Mouse (Mus musculus) fat pad, adult 2 months (tissue): ENCODE measurements around the gene Ambra1.
"Not testable (repeated sequence)": the region's sequence is repeated elsewhere in the genome, so short reads cannot be mapped to it uniquely, and the experiment has no call there.

Experiments
- DNase-seq: peaks from one replicate; pipeline ENCODE4 v3.0.0-alpha.2; 2011; ENCODE audit warnings: low read depth, low spot score; ENCODE audit errors: extremely low read depth

The Ambra1 gene

DNA sequence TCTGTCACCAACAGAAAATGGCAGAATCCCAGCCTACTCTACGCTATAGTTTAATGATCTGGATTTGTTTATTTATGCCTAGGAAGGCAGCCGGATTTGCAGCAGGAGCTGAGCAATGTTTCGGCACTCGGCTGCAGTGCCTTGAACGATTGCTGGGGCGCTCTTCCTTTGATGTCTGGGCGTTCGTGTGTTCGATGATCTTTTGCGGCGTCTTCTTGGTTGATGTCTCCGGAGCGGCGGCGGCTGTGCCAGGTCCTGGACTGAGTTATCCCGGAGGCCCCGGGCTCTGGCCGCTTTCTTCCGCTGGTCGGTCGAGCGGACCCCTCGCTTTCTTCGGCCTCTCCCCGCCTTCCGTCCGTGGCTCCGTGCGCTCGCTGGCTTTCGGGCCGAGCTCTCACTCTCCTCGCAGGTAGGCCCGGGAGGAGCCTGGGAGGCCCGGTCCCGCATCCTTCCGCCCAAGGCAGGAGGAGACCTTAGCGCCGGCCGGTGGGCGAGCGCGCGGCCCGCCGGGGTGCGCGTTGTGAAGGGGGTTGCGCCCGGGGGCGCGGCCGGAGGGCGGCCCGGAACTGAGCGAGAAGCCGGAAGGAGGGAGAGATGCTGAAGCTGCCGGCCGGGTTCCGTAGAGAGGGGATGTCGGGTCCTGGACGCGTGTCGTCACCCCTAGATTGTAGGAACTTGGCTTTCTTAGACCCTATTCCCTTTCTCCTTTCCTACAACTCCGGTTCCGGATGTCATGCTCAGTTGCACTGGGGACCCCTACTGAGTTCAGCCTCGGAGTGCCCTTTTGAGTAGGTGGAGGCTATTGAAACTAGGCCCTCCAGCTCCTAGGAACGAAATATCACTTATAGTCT lies at the start of gene Ambra1:
Gene Ambra1 (plus strand): TSS at position 164 of the 851 bp plus-strand sequence.
- no peak for DNase-seq

- DNase-seq, result no peak
Observed at GRCm38 (mm10) chr2:91682850-91683249, 47.1 kb upstream of the Ambra1 start.

GRCm38 (mm10) chr2:91683919-91684318 lies 46.0 kb upstream of the Ambra1 start:
- DNase-seq, result no peak

GRCm38 (mm10) chr2:91689452-91689851 lies 40.5 kb upstream of the Ambra1 start:
- no peak for DNase-seq

DNA sequence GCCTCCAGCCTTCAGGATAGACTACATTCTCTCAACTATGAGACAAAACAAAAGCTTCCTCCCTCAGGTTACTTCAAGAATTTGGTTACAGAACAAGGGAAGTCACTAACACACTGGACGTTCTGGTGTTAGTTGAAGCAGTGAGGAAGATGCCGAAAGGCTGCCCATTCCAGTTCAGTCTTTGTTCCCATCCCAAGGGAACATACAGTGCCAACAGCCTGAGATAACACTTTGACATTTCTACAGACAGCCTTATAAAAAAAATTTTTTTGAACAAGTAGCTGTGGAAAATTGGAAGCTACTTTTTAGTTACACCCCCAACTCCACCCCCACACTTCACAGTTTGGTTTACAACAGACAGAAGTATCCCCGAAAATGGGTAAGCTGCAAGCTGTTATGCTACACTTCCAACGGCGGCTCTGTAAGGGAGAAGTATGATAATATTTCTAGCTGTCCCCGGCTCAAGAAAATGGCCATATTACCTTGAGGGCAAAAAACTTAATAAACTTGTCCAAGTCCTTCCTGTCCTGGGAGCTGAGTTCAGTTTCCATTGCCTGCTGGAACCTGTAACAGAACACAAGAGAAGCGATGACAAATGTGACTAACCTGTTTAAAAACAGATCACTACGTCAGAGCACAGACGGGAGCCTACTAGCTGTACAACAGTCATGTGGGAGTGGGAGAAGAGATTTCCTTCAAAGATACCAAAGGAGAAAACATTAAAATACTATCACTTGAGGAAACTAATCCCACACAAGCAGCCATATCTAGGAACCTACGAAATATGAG lies 34.3 kb upstream of the Ambra1 start:
- no peak for DNase-seq

DNA sequence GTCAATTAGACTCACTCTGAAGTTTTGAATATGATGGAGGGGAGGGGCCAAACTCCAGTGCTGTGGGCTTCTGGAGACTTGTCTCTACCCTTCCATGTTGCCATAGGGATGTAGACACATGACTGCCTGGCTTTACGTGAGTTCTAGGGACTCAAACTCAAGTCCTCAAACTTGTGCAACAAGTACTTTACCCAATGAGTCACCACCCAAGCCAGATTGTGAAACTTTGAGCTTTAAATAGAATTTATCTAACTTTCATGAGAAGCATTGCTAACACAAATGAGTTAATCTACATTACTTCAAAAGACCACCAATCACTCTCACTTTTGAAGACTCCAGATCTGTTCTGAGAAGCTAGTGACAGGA lies 33.7 kb upstream of the Ambra1 start:
- no peak for DNase-seq

DNA sequence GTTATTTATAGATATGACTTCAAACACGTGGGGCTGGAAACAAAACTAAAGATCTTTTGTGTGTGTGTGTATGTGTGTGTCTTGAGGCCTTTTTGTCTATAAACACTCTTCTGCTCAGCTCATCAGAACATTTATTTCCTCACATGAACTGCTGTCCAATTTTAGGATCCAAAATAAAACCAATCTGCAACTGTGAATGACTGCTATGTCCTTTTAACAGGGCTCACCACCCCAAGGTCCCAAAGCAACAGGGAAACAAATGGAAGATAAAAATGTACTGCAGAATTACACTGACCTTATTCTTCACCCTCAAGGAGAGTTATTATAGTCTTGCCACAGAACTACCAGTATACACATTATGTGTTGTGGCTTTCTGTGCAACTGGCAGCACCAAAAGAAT lies 30.7 kb upstream of the Ambra1 start:
- DNase-seq, result no peak

- DNase-seq, result no peak
Observed at GRCm38 (mm10) chr2:91701366-91701765, 28.6 kb upstream of the Ambra1 start.

DNA sequence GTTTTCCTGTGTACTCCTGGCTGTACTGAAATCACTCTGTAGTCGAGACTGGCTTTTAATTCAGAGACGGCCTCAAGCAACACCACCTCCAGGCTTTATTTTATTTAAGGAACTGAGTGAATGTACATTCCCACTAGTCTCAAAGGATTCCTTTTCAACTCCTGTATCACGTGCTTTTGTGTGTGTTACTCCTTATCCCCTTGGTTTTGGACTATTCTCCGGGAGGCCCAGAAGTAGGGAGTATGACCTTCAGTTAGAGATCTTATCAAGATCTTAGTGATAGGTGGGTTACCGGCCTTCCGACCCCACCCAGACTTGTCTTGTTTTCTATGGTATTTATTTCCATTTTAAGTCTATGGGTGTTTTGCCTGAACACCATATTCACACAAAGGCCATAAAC lies 24.2 kb upstream of the Ambra1 start:
- DNase-seq, result no peak

DNA sequence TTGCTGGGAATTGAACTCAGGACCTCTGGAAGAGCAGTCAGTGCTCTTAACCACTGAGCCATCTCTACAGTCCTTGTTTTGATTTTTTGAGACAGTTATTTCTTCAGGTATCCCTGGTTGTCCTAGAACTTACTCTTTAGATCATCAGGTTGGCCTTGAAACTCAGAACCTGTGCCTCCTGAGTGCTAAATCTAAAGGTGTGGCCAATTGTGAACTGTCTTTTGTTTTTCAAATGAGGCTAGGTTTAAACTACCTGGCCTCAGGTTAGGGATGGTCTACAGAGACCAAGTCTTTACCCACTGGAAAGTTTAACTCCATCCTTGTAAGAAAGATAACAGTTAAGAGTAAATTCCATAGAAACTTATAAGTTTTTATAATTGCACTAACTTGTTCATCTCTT lies 23.5 kb upstream of the Ambra1 start:
- DNase-seq, result no peak

DNA sequence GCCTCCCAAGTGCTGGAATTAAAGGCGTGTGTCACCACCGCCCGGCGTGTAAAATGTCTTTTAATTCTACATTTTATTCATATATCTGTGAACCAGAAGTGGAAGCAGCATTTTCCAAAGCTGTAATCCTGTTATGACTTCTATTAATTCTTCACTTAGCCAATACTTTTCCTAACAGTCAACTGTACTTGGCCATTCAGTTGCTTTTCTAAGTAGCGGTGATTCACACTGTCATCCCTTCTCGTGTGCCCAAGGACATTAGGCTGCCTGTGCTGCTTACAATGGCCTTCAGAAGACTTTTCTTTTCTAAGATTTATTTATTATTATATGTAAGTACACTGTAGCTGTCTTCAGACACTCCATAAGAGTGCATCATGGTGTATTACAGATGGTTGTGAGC lies 21.6 kb upstream of the Ambra1 start:
- DNase-seq, result no peak

- no peak for DNase-seq
Observed at GRCm38 (mm10) chr2:91710272-91711234, 19.4 kb upstream of the Ambra1 start, which contains the start of the genes Atg13 and Harbi1. Gene Atg13 (minus strand): TSS chr2:91710576. Gene Harbi1 (plus strand): TSS chr2:91710852.

GRCm38 (mm10) chr2:91711256-91711925 lies 18.5 kb upstream of the Ambra1 start:
- DNase-seq, result no peak

- DNase-seq, result no peak
Observed at GRCm38 (mm10) chr2:91714921-91715320, 15.0 kb upstream of the Ambra1 start.

DNA sequence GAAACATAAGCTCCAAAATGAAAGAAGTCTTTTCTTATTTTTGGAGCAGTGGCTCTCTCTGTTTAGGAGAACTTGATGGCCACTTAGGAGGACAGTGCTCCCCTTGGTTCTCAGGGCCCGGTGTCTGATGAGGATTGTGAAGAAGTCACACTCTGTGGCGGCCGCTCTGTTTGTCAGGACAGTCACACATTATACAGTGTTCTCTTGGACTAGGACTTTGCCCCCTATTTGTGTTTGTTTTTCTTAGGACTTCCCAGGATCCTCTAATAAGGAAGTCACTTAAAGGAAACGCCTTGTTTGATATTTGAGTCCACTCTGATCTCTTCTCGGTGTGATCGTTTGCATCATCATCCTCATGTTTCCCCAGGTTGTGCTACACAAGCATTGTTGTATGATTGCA lies 11.7 kb upstream of the Ambra1 start:
- no peak for DNase-seq

DNA sequence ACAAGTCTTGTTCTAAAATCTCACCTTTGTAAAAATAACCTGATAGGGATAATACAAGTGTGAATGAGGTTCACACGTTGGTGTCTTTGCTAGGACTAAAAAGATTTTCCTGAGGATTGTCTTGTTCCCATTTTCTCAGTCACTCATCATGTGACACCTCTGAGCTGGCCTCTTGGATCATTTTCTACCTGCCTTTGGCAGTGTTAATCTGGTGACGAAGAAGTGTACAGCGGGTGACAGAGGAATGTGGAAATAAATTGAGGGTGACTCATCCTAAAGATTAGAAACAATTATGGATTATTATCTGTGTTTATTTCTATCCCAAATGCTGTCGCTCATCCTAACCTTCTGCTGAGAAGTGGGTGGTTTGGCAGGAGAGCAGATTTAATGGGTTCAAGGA lies 6.6 kb upstream of the Ambra1 start:
- DNase-seq, result no peak

- no peak for DNase-seq
Observed at GRCm38 (mm10) chr2:91723951-91724350, 6.0 kb upstream of the Ambra1 start.

DNA sequence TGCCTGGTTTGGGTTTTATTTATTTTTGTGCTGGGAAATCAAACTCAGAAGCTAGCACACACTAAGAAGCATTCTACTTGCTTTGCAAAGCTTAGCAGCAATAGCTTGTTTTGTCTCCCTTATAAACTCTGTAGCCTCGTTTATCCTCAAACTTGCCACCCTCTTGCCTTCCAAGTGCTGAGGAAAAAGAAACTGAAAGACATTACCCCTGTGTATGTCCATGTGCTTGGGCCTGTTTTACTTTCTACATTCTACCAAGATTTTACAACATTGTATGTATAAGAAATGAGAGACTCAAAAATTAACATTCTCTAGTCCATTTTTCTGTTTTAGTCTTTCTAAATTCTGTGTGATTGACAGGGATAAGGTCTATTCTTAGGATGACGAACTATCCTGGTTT lies 5.2 kb upstream of the Ambra1 start:
- no peak for DNase-seq

DNA sequence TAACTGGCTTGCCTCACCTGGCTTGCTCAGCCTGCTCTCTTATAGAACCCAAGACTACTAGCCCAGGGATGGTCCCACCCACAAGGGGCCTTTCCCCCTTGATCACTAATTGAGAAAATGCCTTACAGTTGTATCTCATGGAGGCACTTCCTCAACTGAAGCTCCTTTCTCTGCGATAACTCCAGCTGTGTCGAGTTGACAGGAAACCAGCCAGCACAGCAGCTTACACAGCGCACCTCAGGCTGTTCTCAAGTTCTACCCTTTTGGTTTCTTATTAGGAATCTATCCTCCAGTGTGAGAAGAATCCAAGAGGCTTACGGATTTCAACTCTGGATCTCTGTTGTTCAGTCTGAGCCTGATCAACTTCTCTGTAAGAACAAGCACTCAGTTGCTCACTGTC lies 4.5 kb upstream of the Ambra1 start:
- not testable (repeated sequence) for DNase-seq

GRCm38 (mm10) chr2:91727011-91727410 lies 2.9 kb upstream of the Ambra1 start:
- no peak for DNase-seq
